Mouse (Mus musculus): ENCODE measurements around the gene Prlr.

GRCm38 (mm10) chr15:10148196-10148595 is 28.8 kb upstream of the Prlr start:
- TF ChIP-seq POLR2A (IDR thresholded peaks at IDR 0.05; ENCODE audit: low read depth, low read length) (no peak), CTCF (IDR thresholded peaks at IDR 0.05; ENCODE audit: borderline replicate concordance, insufficient read depth, low read length) (no peak)
